ENCODE assay signal across 8 mouse cellular contexts in the genomic region with DNA sequence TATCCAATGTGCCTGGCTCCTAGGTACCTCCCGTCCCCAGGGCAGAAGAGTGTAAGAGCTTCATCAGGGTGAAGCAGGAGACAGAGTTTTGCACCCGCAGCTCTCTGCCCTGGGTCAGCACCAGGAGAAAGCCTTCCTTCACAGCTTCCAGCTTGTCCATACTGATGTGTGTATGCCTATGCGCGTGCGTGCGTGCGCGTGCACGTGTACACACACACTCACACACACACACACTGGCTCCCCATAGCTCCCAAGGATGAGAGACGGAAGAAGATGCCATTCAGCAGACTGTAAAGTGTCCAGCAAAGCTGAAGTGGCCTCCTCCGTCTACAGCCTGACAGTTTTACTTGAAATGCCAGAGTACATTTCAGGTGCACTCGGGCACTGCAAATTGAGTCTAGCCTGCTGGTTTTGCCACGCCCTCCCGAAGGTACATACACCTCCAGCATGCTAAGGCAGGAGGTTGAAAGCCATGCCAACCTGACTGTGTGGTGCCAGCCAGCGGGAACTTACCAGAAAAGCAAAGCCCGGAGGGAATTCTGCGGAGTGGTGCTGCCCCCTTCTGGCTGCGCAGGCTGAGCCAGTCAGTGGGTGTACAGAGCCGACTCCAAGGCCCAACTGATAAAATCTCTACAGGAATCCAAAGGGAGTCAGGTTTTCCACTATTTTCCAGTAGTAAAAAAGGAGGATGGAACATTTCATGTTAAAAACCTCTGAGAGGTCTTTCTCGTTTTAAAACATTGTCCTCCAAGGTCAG.
DNase-seq lines count a peak whose midpoint lies in the region; ATAC-seq and TF ChIP-seq lines count a peak whose summit lies in the region.

No protein-coding gene starts in this region.

- peak overlapping the region; percentile 53 for H3K4me3 ChIP-seq in cerebellum, adult 2 months (replicated peaks; ENCODE audit: insufficient read depth, low read depth, low read length)
- peak overlapping the region; percentile 49 for H3K4me3 ChIP-seq in layer of hippocampus, adult 2 months
- no peak overlapping the region for H3K4me3 ChIP-seq in lung, embryonic 14.5 days (ENCODE audit: low read depth, low read length)

- TF ChIP-seq CTCF in cerebellum, adult 2 months (IDR thresholded peaks at IDR 0.05; ENCODE audit: borderline replicate concordance, insufficient read depth, low read depth, low read length) = peak; percentile 87
- peak; percentile 95 for TF ChIP-seq CTCF in layer of hippocampus, adult 2 months (conservative IDR thresholded peaks at IDR 0.05)
- peak; percentile 92 for TF ChIP-seq CTCF in lung, embryonic 14.5 days (IDR thresholded peaks at IDR 0.05; ENCODE audit: low read depth)

- H3K36me3 ChIP-seq in lung, embryonic 14.5 days (ENCODE audit: insufficient read depth) = no peaks in the 10 kb centered on the region

- peaks cover 11% of the 10 kb centered on the region for H3K4me1 ChIP-seq in cerebellum, adult 2 months (ENCODE audit: control insufficient read depth, insufficient read depth, low read length)
- H3K4me1 ChIP-seq in lung, embryonic 14.5 days (ENCODE audit: insufficient read depth) = 0 out of 2 replicates have a peak, but pooled peaks cover 2% of the 10 kb centered on the region

- no peak overlapping the region for H3K27ac ChIP-seq in cerebellum, adult 2 months (ENCODE audit: insufficient read depth, low read length)
- no peak overlapping the region for H3K27ac ChIP-seq in layer of hippocampus, adult 2 months
- H3K27ac ChIP-seq in lung, embryonic 14.5 days (ENCODE audit: low read depth) = no peak overlapping the region

- ATAC-seq in lung, embryonic 14.5 days (ENCODE audit: insufficient read depth) = peak; percentile 71

- no peak for TF ChIP-seq POLR2A in cerebellum, adult 2 months (IDR thresholded peaks at IDR 0.05; ENCODE audit: borderline replicate concordance, insufficient read depth, low read length)

- H3K9ac ChIP-seq in lung, embryonic 14.5 days = no peak overlapping the region

- DNase-seq in ES-CJ7 (ENCODE audit: low read depth, low spot score) = peak; percentile 67
- DNase-seq in cerebellum, adult 2 months = peak; percentile 91 to 96
- peak; percentile 72 for DNase-seq in forelimb bud, embryonic 11.5 days (ENCODE audit: low read depth, low spot score)
- DNase-seq in heart, postnatal 4 days = peak; percentile 92
- peak; percentile 88 to 96 for DNase-seq in layer of hippocampus, adult 2 months (ENCODE audit: low spot score in 2 of 2)
- peak; percentile 92 for DNase-seq in lung, embryonic 14.5 days
- DNase-seq in ovary, postnatal 14 days (ENCODE audit: low spot score) = peak; percentile 86
- DNase-seq in thymus, postnatal 10 days (ENCODE audit: low spot score in 2 of 2) = peak; percentile 50 to 79

- H3K27me3 ChIP-seq in cerebellum, adult 2 months (ENCODE audit: control insufficient read depth, insufficient read depth, low read length) = no peaks in the 10 kb centered on the region
- 0 out of 2 replicates have a peak, but pooled peaks cover 3% of the 10 kb centered on the region for H3K27me3 ChIP-seq in lung, embryonic 14.5 days (ENCODE audit: insufficient read depth, low read length)

- WGBS in cerebellum, adult 2 months = 4% methylated on average over 20 of the region's 20 CpGs
- WGBS in lung, embryonic 14.5 days = 37% methylated on average over 20 of the region's 20 CpGs

- no peaks in the 10 kb centered on the region for H3K9me3 ChIP-seq in lung, embryonic 14.5 days (ENCODE audit: low read depth, low read length)

- peak overlapping the region; percentile 26; the same call in 1 of the 2 replicates for H3K4me2 ChIP-seq in lung, embryonic 14.5 days
